Mouse (Mus musculus) ES-Bruce4 (cell line): Measurements from ENCODE around the gene Grap. TPM values are rescaled to one million over a fixed set of nuclear protein-coding genes. Genes with fewer than 3 reads are reported as not detected.
"Not testable (repeated sequence)": the region's sequence is repeated elsewhere in the genome, so short reads cannot be mapped to it uniquely, and the experiment has no call there.

ENCODE experiments used
- H3K27ac ChIP-seq: 2 replicates; pipeline ENCODE4 v1.5.1; 2012; ENCODE audit warnings: low read length, inconsistent platforms; ENCODE audit not compliant: insufficient read depth
- H3K27me3 ChIP-seq: 2 replicates; pipeline ENCODE4 v1.6.1; 2012; ENCODE audit warnings: mild to moderate bottlenecking, low read length, inconsistent platforms; ENCODE audit not compliant: control insufficient read depth, poor library complexity, insufficient read depth, severe bottlenecking
- H3K36me3 ChIP-seq: 2 replicates; pipeline ENCODE4 v1.6.1; 2012; ENCODE audit warnings: inconsistent platforms, mild to moderate bottlenecking, low read length, moderate library complexity; ENCODE audit not compliant: control insufficient read depth, poor library complexity, insufficient read depth, severe bottlenecking
- H3K4me1 ChIP-seq: one replicate; pipeline ENCODE4 v1.8.1; 2011; ENCODE audit warnings: low read length; ENCODE audit not compliant: control insufficient read depth, insufficient read depth
- H3K4me3 ChIP-seq: 2 replicates; pipeline ENCODE4 v1.5.1; 2011; ENCODE audit warnings: low read depth, mild to moderate bottlenecking, low read length
- H3K9ac ChIP-seq: 2 replicates; pipeline ENCODE4 v1.6.1; 2012; ENCODE audit warnings: low read depth, mild to moderate bottlenecking, inconsistent platforms; ENCODE audit not compliant: poor library complexity, severe bottlenecking
- H3K9me3 ChIP-seq: replicated peaks from 2 replicates; pipeline ENCODE4 v1.6.1; 2012; ENCODE audit warnings: mild to moderate bottlenecking, low read length, inconsistent platforms; ENCODE audit not compliant: control insufficient read depth, poor library complexity, insufficient read depth, severe bottlenecking
- CTCF ChIP-seq: IDR thresholded peaks from one replicate; pipeline ENCODE4 v1.8.1; 2011; ENCODE audit warnings: low read depth, low read length
- EP300 ChIP-seq: IDR thresholded peaks from 2 replicates; pipeline ENCODE4 v1.6.1; 2011; ENCODE audit warnings: low read depth, low read length; ENCODE audit not compliant: insufficient read depth
- POLR2A ChIP-seq: IDR thresholded peaks from one replicate; pipeline ENCODE4 v1.8.1; 2011; ENCODE audit warnings: low read length; ENCODE audit not compliant: insufficient read depth
- polyA plus RNA-seq: library from polyadenylated mRNA; stranded (reverse); fragments of >200 nt; gene quantifications from 2 replicates; pipeline ENCODE4 v1.2.4, GENCODE M21; 2011; ENCODE audit warnings: low read depth; ENCODE audit not compliant: missing spikeins, insufficient read depth, insufficient read length

Grap gene
- polyA plus RNA-seq, 1 experiment, result not detected

DNA sequence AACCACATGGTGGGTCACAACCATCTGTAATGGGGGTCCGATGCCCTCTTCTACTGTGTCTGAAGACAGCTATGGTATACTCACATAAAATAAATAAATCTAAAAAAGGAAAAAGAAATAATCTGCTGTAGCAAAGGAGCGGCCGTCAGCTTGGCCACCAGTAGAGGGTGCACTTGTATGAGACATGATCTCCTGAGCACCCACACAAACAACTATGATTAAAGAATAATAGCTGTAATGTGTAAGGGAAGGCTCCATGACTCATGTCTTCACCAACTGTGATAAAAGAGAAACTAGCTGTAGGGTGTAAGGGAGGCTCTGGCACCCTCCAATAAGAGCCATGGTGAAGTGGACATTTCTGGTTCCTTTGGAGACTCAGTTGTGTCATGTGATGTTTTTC lies 23.4 kb upstream of the Grap start:
- H3K9me3 ChIP-seq, result no peaks in the 10 kb centered on the region
- TF ChIP-seq POLR2A (no peak), EP300 (no peak), CTCF (peak; percentile 48)

DNA sequence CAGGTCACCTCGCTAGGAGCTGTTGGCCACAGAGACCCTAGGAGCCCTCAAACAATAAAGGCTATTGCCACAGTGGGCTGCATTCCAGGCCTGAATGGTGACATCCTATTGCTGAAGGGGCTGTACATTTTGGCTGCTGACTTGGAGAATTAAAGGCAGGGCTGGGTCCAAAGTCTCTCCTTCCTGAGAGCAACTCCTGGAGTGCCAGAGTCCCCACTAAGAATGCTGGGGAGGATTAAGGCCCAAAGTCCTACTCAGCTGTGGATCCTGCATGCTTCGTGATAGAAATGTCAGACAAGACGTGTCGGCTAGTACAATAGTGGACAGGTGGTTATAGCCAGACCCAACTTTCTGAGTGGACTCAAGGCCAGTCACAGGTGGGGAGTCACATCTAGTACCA lies 16.8 kb upstream of the Grap start:
- H3K4me3 ChIP-seq, H3K27me3 ChIP-seq: not testable (repeated sequence)

More for the DNA sequence above, 23.4 kb upstream of the Grap start:
- Histone ChIP-seq H3K4me3 (no peak overlapping the region), H3K27ac (no peak overlapping the region), H3K36me3 (no peaks in the 10 kb centered on the region), H3K27me3 (no peaks in the 10 kb centered on the region), H3K4me1 (no peaks in the 10 kb centered on the region), H3K9ac (no peak overlapping the region)

GRCm38 (mm10) chr11:61637413-61637812 lies 15.7 kb upstream of the Grap start:
- TF ChIP-seq CTCF (no peak), EP300 (no peak), POLR2A (no peak)
- no peak overlapping the region for H3K4me3 ChIP-seq
- H3K9ac ChIP-seq, result no peak overlapping the region
- H3K4me1 ChIP-seq, result no peaks in the 10 kb centered on the region
- no peaks in the 10 kb centered on the region for H3K27me3 ChIP-seq
- H3K36me3 ChIP-seq, result no peaks in the 10 kb centered on the region
- H3K9me3 ChIP-seq, result no peaks in the 10 kb centered on the region; the same call in 1 of the 2 replicates
- H3K27ac ChIP-seq, result no peak overlapping the region

More for the DNA sequence above, 16.8 kb upstream of the Grap start:
- H3K27ac ChIP-seq, H3K9ac ChIP-seq, H3K4me1 ChIP-seq, H3K36me3 ChIP-seq, H3K9me3 ChIP-seq: not testable (repeated sequence)

DNA sequence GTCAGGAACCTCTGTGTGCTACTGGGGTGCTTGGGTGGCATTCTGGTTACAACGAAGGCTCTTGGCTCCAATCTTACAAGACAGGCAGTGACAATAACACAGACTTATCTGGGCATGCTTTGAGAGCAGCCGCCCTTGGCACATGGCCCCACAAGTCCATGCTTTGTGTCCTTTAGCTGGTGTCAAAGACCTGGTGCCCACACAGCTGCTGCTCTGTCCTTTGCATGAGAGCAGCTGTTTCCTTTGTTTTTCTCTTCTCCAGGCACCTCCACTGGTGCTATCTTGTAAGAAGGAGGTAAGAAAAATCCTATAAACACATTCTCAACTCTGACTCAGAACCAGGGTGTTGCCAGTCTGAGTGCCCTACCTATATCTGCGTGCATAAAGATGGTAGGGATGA lies 15.2 kb upstream of the Grap start:
- Histone ChIP-seq H3K4me3 (no peak overlapping the region), H3K9me3 (no peaks in the 10 kb centered on the region; the same call in 1 of the 2 replicates), H3K27me3 (no peaks in the 10 kb centered on the region), H3K4me1 (no peaks in the 10 kb centered on the region), H3K27ac (no peak overlapping the region), H3K9ac (no peak overlapping the region), H3K36me3 (no peaks in the 10 kb centered on the region)
- TF ChIP-seq EP300 (no peak), CTCF (no peak), POLR2A (no peak)

- H3K4me1 ChIP-seq, result no peaks in the 10 kb centered on the region
- no peak overlapping the region for H3K4me3 ChIP-seq
- no peak overlapping the region for H3K9ac ChIP-seq
- no peak for TF ChIP-seq POLR2A
- TF ChIP-seq EP300, result no peak
- no peak for TF ChIP-seq CTCF
- H3K27me3 ChIP-seq, result no peaks in the 10 kb centered on the region
- H3K27ac ChIP-seq, result no peak overlapping the region
- no peaks in the 10 kb centered on the region for H3K36me3 ChIP-seq
- no peaks in the 10 kb centered on the region; the same call in 1 of the 2 replicates for H3K9me3 ChIP-seq
These were observed 14.1 kb upstream of the Grap start for GRCm38 (mm10) chr11:61638764-61639536.

GRCm38 (mm10) chr11:61639601-61640177 lies 13.4 kb upstream of the Grap start:
- Histone ChIP-seq H3K27me3 (no peaks in the 10 kb centered on the region), H3K27ac (no peak overlapping the region), H3K36me3 (no peaks in the 10 kb centered on the region), H3K4me1 (no peaks in the 10 kb centered on the region), H3K9ac (no peak overlapping the region), H3K4me3 (no peak overlapping the region), H3K9me3 (no peaks in the 10 kb centered on the region; the same call in 1 of the 2 replicates)
- TF ChIP-seq POLR2A (no peak), CTCF (no peak), EP300 (no peak)

- not testable (repeated sequence) for H3K4me3 ChIP-seq, H3K27ac ChIP-seq, H3K9ac ChIP-seq, H3K36me3 ChIP-seq, H3K27me3 ChIP-seq, H3K9me3 ChIP-seq, H3K4me1 ChIP-seq
These were observed 12.5 kb upstream of the Grap start for GRCm38 (mm10) chr11:61640585-61640984.
